Mouse (Mus musculus): ENCODE data around the gene Wasf2. TPM values are rescaled to one million over a fixed set of nuclear protein-coding genes. Genes with fewer than 3 reads are reported as not detected.

The Wasf2 gene
- 93.7 TPM for polyA plus RNA-seq (2017; shearing (Covaris generic))

DNA sequence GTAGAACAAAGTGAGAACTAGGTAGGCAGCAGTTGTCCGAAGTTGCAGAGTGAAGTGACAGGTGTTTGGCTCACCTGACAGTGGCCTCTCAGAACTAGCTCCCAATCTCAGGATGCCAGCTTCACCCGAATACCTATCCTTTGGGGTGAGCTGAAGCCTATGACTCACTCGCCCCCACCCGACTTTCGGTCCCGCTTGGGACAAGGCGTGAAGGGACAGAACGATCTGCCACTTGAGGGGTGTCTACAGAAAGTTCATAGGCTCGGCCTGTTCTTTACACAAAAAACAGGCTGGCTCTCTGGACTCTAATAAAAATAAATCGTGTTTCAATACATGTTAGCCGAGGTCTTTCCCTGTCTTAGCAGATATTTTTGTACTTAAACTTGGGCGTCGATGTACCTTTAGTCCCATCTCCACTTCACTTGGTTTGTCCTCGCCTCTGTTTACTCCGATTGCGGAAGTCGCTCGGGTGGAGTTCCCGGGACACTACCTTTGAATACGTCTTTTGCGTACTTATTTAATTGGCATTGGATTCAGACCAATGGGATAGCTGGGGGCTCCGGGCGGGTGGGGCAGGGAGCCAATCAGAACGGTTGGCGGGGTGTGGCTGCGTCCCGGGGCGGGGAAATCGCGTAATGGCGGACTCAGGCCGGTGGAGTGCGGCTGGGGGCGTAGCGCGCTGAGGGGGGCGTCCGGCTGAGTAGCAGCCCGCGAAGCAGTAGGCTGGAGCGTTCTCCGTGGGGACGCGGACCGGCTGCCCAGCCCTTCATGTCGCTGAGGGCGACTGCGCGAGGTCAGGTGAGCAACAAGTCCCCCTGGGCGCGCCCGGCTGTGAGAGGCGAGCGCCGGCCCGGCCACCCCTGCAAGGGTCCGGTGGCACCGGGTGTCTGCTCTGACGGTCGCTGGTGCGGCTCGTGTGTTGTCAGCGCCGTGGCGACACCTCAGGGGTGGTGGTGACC is at the start of gene Wasf2:
Gene Wasf2, plus strand, starts transcription at position 575 of the 959 bp plus-strand sequence.

DNA sequence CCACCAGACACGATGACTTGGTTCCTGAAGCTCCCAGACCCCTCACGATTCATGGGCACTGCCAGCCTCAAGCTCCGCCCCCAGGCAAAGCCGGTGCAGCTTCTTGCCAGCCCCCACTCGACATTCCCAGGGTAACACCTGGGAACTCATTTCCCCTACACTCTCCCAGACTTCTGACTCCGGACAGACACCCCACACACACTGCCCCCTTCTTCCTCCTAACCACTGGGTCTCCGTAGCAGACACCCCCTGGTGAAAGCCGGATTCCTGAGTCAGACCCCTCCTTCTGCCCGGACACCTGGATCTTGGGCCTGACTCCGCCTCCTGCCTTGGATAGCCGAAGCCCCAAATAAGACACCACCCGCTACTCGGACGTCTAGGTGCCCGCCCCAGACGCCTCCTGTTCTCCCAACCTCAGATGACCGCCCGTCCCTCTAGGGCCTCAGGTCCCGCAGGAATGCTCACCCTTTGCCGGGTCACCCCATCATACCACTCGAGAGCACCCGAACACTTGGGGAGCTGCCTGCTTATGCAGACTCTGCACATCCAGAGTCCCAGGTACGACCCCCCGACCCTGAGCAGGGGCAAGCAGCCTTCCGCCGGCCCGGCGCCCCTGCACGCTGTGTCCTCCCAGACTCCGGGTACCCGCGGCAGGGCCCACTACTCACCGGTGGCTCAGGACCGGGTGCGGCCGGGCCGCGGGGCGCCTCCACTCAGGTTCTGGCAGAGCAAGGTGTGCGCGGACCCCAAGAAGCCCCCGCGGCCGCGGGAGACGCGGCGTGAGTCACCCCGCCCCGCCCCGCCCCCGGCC is 81.7 kb downstream of the Wasf2 start, which contains the start of the genes Cd164l2 and Gpr3:
Gene Cd164l2, plus strand, starts transcription at position 381 of the 811 bp plus-strand sequence.
Gene Gpr3, minus strand, starts transcription at position 786 of the 811 bp plus-strand sequence.

DNA sequence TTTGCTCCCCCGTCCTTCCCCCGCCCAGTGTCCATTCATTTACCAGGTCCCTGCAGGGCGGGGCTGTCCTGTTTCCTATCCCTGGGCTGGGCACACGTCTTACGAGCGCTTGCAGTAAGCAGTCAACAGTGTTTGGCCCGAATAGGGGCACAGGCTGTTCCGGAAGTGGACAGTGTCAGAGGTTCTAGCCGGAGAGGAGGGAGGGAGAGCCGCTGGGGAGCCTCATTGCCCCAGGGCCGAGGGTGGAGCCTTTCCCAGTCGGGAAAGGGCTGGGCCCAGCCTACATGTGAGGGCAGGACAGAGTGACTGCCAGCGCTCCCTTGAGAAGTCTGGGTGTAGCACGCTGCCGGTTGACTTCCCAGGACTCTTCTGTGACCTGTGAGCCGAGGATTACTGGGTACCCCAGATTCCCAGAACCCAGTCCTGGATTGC is 110.2 kb downstream of the Wasf2 start, which contains the start of gene Map3k6:
Gene Map3k6, plus strand, starts transcription at position 329 of the 432 bp plus-strand sequence.

Other genes starting within 250 kb of the Wasf2 start
- 22.9 TPM for gene Stx12, start 246.0 kb upstream of the Wasf2 start, polyA plus RNA-seq (2017; shearing (Covaris generic))
- gene Fam76a, start 207.9 kb upstream of the Wasf2 start, polyA plus RNA-seq (2017; shearing (Covaris generic)), result 51.9 TPM
- 0.94 TPM for gene Fgr, start 156.4 kb upstream of the Wasf2 start, polyA plus RNA-seq (2017; shearing (Covaris generic))
- 4.0 TPM for gene Ahdc1, start 119.2 kb upstream of the Wasf2 start, polyA plus RNA-seq (2017; shearing (Covaris generic))
- gene Cd164l2, start 81.6 kb downstream of the Wasf2 start, polyA plus RNA-seq (2017; shearing (Covaris generic)), result 0.71 TPM
- gene Gpr3, start 82.0 kb downstream of the Wasf2 start, polyA plus RNA-seq (2017; shearing (Covaris generic)), result 0.35 TPM
- not detected for gene Map3k6, start 110.3 kb downstream of the Wasf2 start, polyA plus RNA-seq (2017; shearing (Covaris generic))
- gene Sytl1, start 132.6 kb downstream of the Wasf2 start, polyA plus RNA-seq (2017; shearing (Covaris generic)), result 6.4 TPM
- gene Tmem222, start 147.3 kb downstream of the Wasf2 start, polyA plus RNA-seq (2017; shearing (Covaris generic)), result 58.9 TPM
- 4.2 TPM for gene Wdtc1, start 223.0 kb downstream of the Wasf2 start, polyA plus RNA-seq (2017; shearing (Covaris generic))
- 16.2 TPM for gene Slc9a1, start 239.2 kb downstream of the Wasf2 start, polyA plus RNA-seq (2017; shearing (Covaris generic))